Mouse (Mus musculus) forebrain, embryonic 12.5 days (tissue): ENCODE results near the gene Bin2. TPM values are rescaled to one million over a fixed set of nuclear protein-coding genes. Genes with fewer than 3 reads are reported as not detected.
A peak's percentile ranks its signal among the peaks of the same experiment; 100 is the strongest.

Source experiments
- ATAC-seq: fragments of 200-750 bp; cut with Nextera tagmentation; 2 replicates; pipeline ENCODE4 v1.8.0; 2017; ENCODE audit warnings: moderate TSS enrichment; ENCODE audit not compliant: low FRiP score
- H3K27ac ChIP-seq: fragments of 300-500 bp; sonication (generic); 2 replicates; pipeline ENCODE4 v1.5.1; 2016; ENCODE audit warnings: mild to moderate bottlenecking
- H3K27me3 ChIP-seq: fragments of 300-500 bp; sonication (generic); 2 replicates; pipeline ENCODE4 v1.6.1; 2016; ENCODE audit warnings: mild to moderate bottlenecking
- H3K36me3 ChIP-seq: fragments of 300-500 bp; sonication (generic); replicated peaks from 2 replicates; pipeline ENCODE4 v1.6.1; 2016; ENCODE audit warnings: mild to moderate bottlenecking
- H3K4me1 ChIP-seq: fragments of 300-500 bp; sonication (generic); 2 replicates; pipeline ENCODE4 v1.6.1; 2016
- H3K4me2 ChIP-seq: fragments of 300-500 bp; sonication (generic); 2 replicates; pipeline ENCODE4 v1.6.1; 2016; ENCODE audit warnings: mild to moderate bottlenecking, moderate library complexity
- H3K4me3 ChIP-seq: fragments of 300-500 bp; sonication (generic); replicated peaks from 2 replicates; pipeline ENCODE4 v1.5.1; 2016; ENCODE audit warnings: mild to moderate bottlenecking
- H3K9ac ChIP-seq: fragments of 300-500 bp; sonication (generic); 2 replicates; pipeline ENCODE4 v1.6.1; 2016; ENCODE audit warnings: mild to moderate bottlenecking
- H3K9me3 ChIP-seq: fragments of 300-500 bp; sonication (generic); 2 replicates; pipeline ENCODE4 v1.6.1; 2016
- WGBS: fragments of 180-500 bp; shearing (Covaris S2); methylation state at CpG from one replicate; pipeline ENCODE4 v1.1.7; 2016; 5-methylcytosine and 5-hydroxymethylcytosine counted together
- polyA plus RNA-seq: library from polyadenylated mRNA; unstranded; fragments of >200 nt; fragmentation: Nextera tagmentation; extraction: Ambion mirVana; gene quantifications from 2 replicates; pipeline ENCODE4 v1.2.1, GENCODE M21; 2016

Gene Bin2
- polyA plus RNA-seq, 1 experiment from 2014 or later, result 1.9 TPM

GRCm38 (mm10) chr15:100699386-100699785 is 30.0 kb upstream of the Bin2 start:
- no peak overlapping the region for H3K4me2 ChIP-seq
- no peaks in the 10 kb centered on the region for H3K36me3 ChIP-seq
- no peak for ATAC-seq
- peaks cover 11% of the 10 kb centered on the region for H3K4me1 ChIP-seq
- no peak overlapping the region for H3K27ac ChIP-seq
- H3K27me3 ChIP-seq, result peaks cover 15% of the 10 kb centered on the region
- no peak overlapping the region for H3K9ac ChIP-seq
- no peaks in the 10 kb centered on the region for H3K9me3 ChIP-seq
- no peak overlapping the region for H3K4me3 ChIP-seq
- 79% methylated on average over 6 of the region's 6 CpGs for WGBS

DNA sequence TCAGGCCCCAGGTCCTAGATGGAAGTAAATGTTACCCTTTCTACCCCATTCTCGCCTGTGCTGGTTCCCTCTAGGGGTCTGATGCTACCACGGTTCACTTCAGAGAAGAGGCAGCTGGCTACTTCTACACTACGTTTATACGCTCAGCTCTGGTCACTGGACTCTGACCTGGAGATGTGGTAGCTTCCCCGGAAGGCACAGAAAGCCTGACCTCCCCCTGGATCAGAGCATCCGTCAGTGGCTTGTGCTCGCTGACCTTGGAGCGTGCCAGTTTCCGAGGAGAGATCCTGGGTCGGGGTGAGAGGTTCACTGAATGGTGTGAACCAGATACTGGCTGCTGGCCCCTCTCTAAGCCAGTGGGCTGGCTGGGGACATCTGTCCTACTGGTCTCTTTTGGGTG is 28.7 kb upstream of the Bin2 start:
- ATAC-seq, result no peak
- Histone ChIP-seq H3K9ac (no peak overlapping the region), H3K4me3 (no peak overlapping the region), H3K4me2 (no peak overlapping the region), H3K4me1 (no peaks in the 10 kb centered on the region), H3K36me3 (no peaks in the 10 kb centered on the region), H3K27me3 (peaks cover 3% of the 10 kb centered on the region; the same call in 1 of the 2 replicates), H3K9me3 (no peaks in the 10 kb centered on the region), H3K27ac (no peak overlapping the region)
- WGBS, result 84% methylated on average over 10 of the region's 10 CpGs

DNA sequence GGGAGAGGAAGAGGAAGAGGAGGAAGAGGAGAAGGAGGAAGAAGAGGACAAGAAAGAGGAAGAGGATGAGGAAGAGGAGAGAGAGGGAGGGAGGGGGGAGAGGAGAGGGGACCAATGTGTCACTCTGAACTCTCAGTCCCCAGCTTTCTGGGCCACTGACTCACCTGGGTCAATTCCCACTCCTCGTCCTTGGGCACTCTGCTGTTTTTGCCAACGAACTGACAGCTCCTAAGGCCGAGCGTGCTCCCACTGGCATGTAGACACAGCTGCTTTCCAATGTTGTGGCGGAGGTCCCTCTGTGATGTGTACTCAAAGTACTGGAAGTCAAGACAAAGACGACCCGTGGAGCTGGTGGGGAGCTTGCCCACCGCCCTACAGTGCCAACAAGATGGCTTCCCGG is 25.1 kb upstream of the Bin2 start:
- WGBS, result 91% methylated on average over 9 of the region's 9 CpGs
- Histone ChIP-seq H3K4me2 (no peak overlapping the region), H3K4me1 (no peaks in the 10 kb centered on the region), H3K27ac (no peak overlapping the region), H3K9me3 (peaks cover 9% of the 10 kb centered on the region), H3K4me3 (no peak overlapping the region), H3K27me3 (no peaks in the 10 kb centered on the region), H3K36me3 (no peaks in the 10 kb centered on the region), H3K9ac (no peak overlapping the region)
- ATAC-seq, result no peak

- Histone ChIP-seq H3K9me3 (peaks cover 9% of the 10 kb centered on the region), H3K4me3 (no peak overlapping the region), H3K36me3 (no peaks in the 10 kb centered on the region), H3K27ac (no peak overlapping the region), H3K4me2 (no peak overlapping the region), H3K9ac (no peak overlapping the region), H3K27me3 (no peaks in the 10 kb centered on the region), H3K4me1 (0 out of 2 replicates have a peak, but pooled peaks cover 5% of the 10 kb centered on the region)
- ATAC-seq, result no peak
- WGBS, result 77% methylated on average over 3 of the region's 3 CpGs
Measured at GRCm38 (mm10) chr15:100691990-100692389, 22.6 kb upstream of the Bin2 start.

GRCm38 (mm10) chr15:100687430-100687971 is 18.1 kb upstream of the Bin2 start, which contains the start of gene Cela1:
TSS of gene Cela1 (minus strand) at chr15:100687921.
- Histone ChIP-seq H3K9ac (no peak within 1 kb of the TSS), H3K27ac (no peak within 1 kb of the TSS), H3K4me3 (no peak within 1 kb of the TSS), H3K36me3 (no peaks in the 10 kb centered on the region), H3K9me3 (peaks cover 9% of the 10 kb centered on the region), H3K4me1 (0 out of 2 replicates have a peak, but pooled peaks cover 6% of the 10 kb centered on the region), H3K4me2 (no peak within 1 kb of the TSS), H3K27me3 (peaks cover 9% of the 10 kb centered on the region; the same call in 1 of the 2 replicates)
- WGBS, result 84% methylated on average over 8 of the region's 8 CpGs
- no peak for ATAC-seq

DNA sequence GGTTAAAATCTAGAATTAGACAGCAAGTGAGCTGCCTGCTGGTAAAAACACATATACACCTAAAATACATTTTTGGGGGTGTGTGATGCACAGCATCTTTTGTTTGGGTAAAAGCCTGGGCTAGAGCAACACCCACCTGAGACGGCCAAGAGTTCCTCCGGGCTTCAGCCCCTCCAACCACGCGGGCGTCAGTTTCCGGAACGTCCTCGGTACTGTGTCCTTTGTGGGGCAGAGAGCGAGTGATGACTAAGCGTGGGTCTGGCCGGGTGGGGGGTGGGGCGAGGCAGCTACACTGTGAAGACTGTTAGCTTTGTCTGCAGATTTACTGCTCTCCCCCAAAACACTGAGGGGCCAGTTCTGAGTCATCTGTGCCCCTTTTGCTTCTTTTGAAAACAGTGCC is 17.6 kb upstream of the Bin2 start:
- Histone ChIP-seq H3K4me2 (no peak overlapping the region), H3K27me3 (peaks cover 9% of the 10 kb centered on the region; the same call in 1 of the 2 replicates), H3K27ac (no peak overlapping the region), H3K4me1 (0 out of 2 replicates have a peak, but pooled peaks cover 6% of the 10 kb centered on the region), H3K4me3 (no peak overlapping the region), H3K36me3 (no peaks in the 10 kb centered on the region), H3K9ac (no peak overlapping the region), H3K9me3 (peaks cover 9% of the 10 kb centered on the region)
- 65% methylated on average over 12 of the region's 12 CpGs for WGBS
- no peak for ATAC-seq

DNA sequence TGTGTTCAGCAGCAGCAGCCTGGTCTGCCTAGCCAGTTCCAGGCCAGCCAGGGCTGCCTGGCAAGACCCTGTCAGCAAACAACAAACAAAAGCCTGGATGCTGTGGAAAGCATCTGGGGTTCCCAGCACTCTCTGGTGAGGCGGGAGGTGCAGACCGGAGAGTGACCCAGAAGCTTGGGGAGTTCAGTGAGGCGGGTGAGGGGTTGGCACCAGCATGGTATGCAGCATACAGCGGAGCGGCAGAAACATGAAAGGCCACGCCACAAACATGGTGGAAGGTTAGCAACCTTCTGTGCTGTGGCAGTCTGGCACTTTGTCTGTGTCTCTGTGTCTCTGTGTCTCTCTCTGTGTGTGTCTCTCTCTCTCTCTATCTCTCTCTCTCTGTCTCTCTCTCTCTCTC is 17.1 kb upstream of the Bin2 start:
- Histone ChIP-seq H3K9me3 (peaks cover 9% of the 10 kb centered on the region), H3K36me3 (no peaks in the 10 kb centered on the region), H3K4me3 (no peak overlapping the region), H3K27ac (no peak overlapping the region), H3K4me2 (no peak overlapping the region), H3K4me1 (0 out of 2 replicates have a peak, but pooled peaks cover 6% of the 10 kb centered on the region), H3K9ac (no peak overlapping the region), H3K27me3 (peaks cover 9% of the 10 kb centered on the region; the same call in 1 of the 2 replicates)
- no peak for ATAC-seq
- 75% methylated on average over 4 of the region's 6 CpGs for WGBS

DNA sequence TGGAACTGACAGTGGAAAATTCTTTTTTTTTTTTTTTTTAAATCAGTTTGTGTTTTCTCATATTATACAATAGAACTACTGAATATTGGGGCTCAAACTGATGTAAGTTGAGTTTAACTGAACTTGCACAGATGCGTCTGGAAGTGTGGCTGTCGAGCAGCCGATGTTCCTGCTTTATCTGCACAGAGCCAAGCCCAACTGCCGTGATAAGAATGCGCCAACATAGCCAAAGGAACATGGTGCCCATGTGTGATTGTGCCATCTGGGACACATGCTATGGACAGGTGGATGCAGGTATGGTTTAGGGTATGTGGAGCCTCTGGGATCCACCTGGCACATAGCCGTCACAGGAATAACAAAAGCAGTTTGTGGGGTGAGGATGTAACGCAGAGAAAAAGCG is 16.5 kb upstream of the Bin2 start:
- WGBS, result 89% methylated on average over 8 of the region's 8 CpGs
- peaks cover 7% of the 10 kb centered on the region for H3K9me3 ChIP-seq

GRCm38 (mm10) chr15:100685255-100685654 is 15.9 kb upstream of the Bin2 start:
- 26% methylated on average over 13 of the region's 13 CpGs for WGBS
- H3K4me1 ChIP-seq, result 0 out of 2 replicates have a peak, but pooled peaks cover 6% of the 10 kb centered on the region

More for the DNA sequence above, 16.5 kb upstream of the Bin2 start:
- 0 out of 2 replicates have a peak, but pooled peaks cover 6% of the 10 kb centered on the region for H3K4me1 ChIP-seq
- no peak overlapping the region for H3K27ac ChIP-seq
- H3K27me3 ChIP-seq, result peaks cover 9% of the 10 kb centered on the region; the same call in 1 of the 2 replicates
- no peak overlapping the region for H3K4me2 ChIP-seq
- no peak for ATAC-seq
- H3K36me3 ChIP-seq, result no peaks in the 10 kb centered on the region
- no peak overlapping the region for H3K4me3 ChIP-seq
- H3K9ac ChIP-seq, result no peak overlapping the region

GRCm38 (mm10) chr15:100684450-100684849 is 15.1 kb upstream of the Bin2 start:
- no peak overlapping the region for H3K4me3 ChIP-seq
- H3K36me3 ChIP-seq, result no peaks in the 10 kb centered on the region
- no peak overlapping the region for H3K27ac ChIP-seq
- 62% methylated on average over 10 of the region's 10 CpGs for WGBS
- 0 out of 2 replicates have a peak, but pooled peaks cover 6% of the 10 kb centered on the region for H3K4me1 ChIP-seq
- no peak overlapping the region for H3K9ac ChIP-seq
- no peak for ATAC-seq
- no peaks in the 10 kb centered on the region for H3K9me3 ChIP-seq
- H3K27me3 ChIP-seq, result peaks cover 9% of the 10 kb centered on the region; the same call in 1 of the 2 replicates
- no peak overlapping the region for H3K4me2 ChIP-seq

More at GRCm38 (mm10) chr15:100685255-100685654, 15.9 kb upstream of the Bin2 start:
- Histone ChIP-seq H3K36me3 (no peaks in the 10 kb centered on the region), H3K4me2 (no peak overlapping the region), H3K9me3 (peaks cover under 1% of the 10 kb centered on the region; the same call in 1 of the 2 replicates), H3K27ac (no peak overlapping the region), H3K9ac (no peak overlapping the region), H3K4me3 (no peak overlapping the region), H3K27me3 (peaks cover 9% of the 10 kb centered on the region; the same call in 1 of the 2 replicates)
- no peak for ATAC-seq

- H3K27me3 ChIP-seq, result peaks cover 9% of the 10 kb centered on the region; the same call in 1 of the 2 replicates
- no peaks in the 10 kb centered on the region for H3K36me3 ChIP-seq
- no peak overlapping the region for H3K4me2 ChIP-seq
- H3K4me1 ChIP-seq, result 0 out of 2 replicates have a peak, but pooled peaks cover 6% of the 10 kb centered on the region
- no peak overlapping the region for H3K27ac ChIP-seq
- H3K4me3 ChIP-seq, result no peak overlapping the region
- 38% methylated on average over 2 of the region's 2 CpGs for WGBS
- H3K9me3 ChIP-seq, result no peaks in the 10 kb centered on the region
- no peak overlapping the region for H3K9ac ChIP-seq
- ATAC-seq, result peak; percentile 46; the same call in 1 of the 2 replicates
Measured at GRCm38 (mm10) chr15:100683041-100683440, 13.7 kb upstream of the Bin2 start.

DNA sequence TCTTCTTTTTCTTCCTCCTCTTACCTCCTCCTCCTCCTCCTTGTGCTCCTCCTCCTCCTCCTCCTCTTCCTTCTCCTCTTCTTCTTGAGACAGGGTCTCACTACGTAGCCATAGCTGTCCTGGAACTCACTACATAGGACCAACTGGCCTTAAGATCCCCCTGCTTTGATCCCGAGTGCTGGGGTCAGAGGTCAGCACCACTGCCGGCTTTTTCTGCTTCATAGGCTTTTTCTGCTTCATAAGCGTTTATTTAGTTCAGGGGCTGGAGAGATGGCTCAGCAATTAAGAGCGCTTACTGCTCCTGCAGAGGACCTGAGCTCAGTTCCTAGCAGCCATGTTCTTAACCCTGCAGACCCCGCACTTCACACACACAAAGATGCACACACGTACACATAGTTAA is 12.4 kb upstream of the Bin2 start:
- 30% methylated on average over 7 of the region's 7 CpGs for WGBS
- Histone ChIP-seq H3K27me3 (peaks cover 9% of the 10 kb centered on the region; the same call in 1 of the 2 replicates), H3K9me3 (no peaks in the 10 kb centered on the region), H3K36me3 (no peaks in the 10 kb centered on the region), H3K4me2 (no peak overlapping the region), H3K9ac (no peak overlapping the region), H3K27ac (no peak overlapping the region), H3K4me3 (no peak overlapping the region), H3K4me1 (no peaks in the 10 kb centered on the region)
- no peak for ATAC-seq

- Histone ChIP-seq H3K9ac (no peak overlapping the region), H3K4me3 (no peak overlapping the region), H3K9me3 (no peaks in the 10 kb centered on the region), H3K27me3 (peaks cover 7% of the 10 kb centered on the region; the same call in 1 of the 2 replicates), H3K4me1 (no peaks in the 10 kb centered on the region), H3K4me2 (no peak overlapping the region), H3K36me3 (no peaks in the 10 kb centered on the region), H3K27ac (no peak overlapping the region)
- no peak for ATAC-seq
- 65% methylated on average over 3 of the region's 3 CpGs for WGBS
Measured at GRCm38 (mm10) chr15:100680381-100680780, 11.0 kb upstream of the Bin2 start.
